Mouse (Mus musculus): ENCODE results near the gene Sept10. TPM values are rescaled to one million over a fixed set of nuclear protein-coding genes. Genes with fewer than 3 reads are reported as not detected.

Gene Sept10
- polyA plus RNA-seq, 2 experiments: 40.1 to 48.8 TPM

DNA sequence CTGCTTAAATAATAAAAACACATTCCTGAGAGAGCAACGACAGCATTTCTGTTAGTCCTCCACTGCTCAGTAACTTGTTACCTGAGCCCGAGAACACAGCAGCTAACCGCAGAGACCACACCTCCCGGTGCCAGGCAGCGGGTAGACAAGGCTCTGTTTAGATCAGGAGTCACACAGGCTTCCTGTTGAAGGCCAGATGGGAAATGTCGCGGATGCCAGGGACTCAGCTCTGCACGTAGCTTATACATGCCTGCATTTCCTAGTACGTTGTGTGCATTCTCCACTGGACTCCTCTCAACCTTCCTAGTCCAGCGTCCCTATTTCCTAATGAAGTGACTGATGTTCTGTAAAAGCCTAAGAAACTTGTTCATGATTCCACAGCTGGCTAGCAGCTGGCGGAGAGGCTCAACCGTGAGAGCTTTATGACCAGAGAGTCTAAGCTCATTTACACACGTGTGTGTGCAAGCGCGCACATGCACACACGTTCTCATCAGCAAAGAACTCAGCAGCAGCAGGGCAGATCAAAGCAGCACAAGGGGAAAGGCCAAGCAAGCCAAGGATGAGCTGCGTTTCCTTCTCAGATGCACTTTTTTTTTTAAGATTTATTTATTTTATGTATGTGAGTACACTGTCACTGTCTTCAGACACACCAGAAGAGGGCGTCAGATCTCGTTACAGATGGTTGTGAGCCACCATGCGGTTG lies 89.6 kb downstream of the Sept10 start:
- Histone ChIP-seq H3K4me2 (replicated peaks; ENCODE audit: low read depth, low read length, severe bottlenecking) (no peak overlapping the region), H3K36me3 (ENCODE audit: control insufficient read depth, insufficient read depth, low read length) (no peaks in the 10 kb centered on the region), H3K4me3 (replicated peaks; ENCODE audit: low read length) (no peak overlapping the region), H3K27ac (replicated peaks; ENCODE audit: low read depth, low read length) (peak overlapping the region; percentile 34), H3K27me3 (ENCODE audit: control insufficient read depth, insufficient read depth, low read length) (no peaks in the 10 kb centered on the region), H3K9me3 (ENCODE audit: control insufficient read depth, low read length) (no peaks in the 10 kb centered on the region), H3K9ac (ENCODE audit: low read depth, low read length, severe bottlenecking) (no peak overlapping the region), H3K4me1 (ENCODE audit: control insufficient read depth, insufficient read depth, low read length) (peaks cover 18% of the 10 kb centered on the region)
- whole genome bisulfite sequencing: 23% methylated on average over 20 of the region's 20 CpGs
- no peak for TF ChIP-seq POLR2A (IDR thresholded peaks at IDR 0.05; ENCODE audit: borderline replicate concordance, extremely low read depth, insufficient read depth, insufficient read length)
- ATAC-seq (ENCODE audit: low FRiP score, low read depth) (peak; percentile 58), DNase-seq (ENCODE audit: low spot score) (peak; percentile 48)

DNA sequence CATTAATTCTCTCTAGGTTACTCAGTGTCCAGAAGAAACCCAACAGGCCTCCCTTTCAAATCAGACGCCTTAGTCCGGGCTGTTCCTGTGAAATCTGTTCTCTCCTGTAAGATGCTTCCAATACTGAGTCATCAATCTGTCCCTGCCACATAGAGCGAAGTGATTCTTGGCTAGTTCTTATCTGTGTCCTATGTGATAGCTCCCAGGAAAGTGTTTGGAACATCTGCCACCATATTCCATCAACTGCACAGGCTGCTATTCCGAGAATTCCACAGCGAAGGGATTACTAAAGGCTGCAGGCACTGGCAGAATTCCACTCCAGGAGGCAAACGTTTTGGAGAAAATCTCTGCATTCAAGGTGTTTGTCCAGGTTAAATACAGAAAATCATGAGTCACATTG lies 94.0 kb downstream of the Sept10 start:
- H3K4me2 ChIP-seq (replicated peaks; ENCODE audit: low read depth, low read length, severe bottlenecking): no peak overlapping the region
- no peaks in the 10 kb centered on the region for H3K27me3 ChIP-seq (ENCODE audit: control insufficient read depth, insufficient read depth, low read length)
- no peak overlapping the region for H3K27ac ChIP-seq (replicated peaks; ENCODE audit: low read depth, low read length)
- no peak overlapping the region for H3K4me3 ChIP-seq (replicated peaks; ENCODE audit: low read length)
- peaks cover 10% of the 10 kb centered on the region for H3K4me1 ChIP-seq (ENCODE audit: control insufficient read depth, insufficient read depth, low read length)
- TF ChIP-seq POLR2A (IDR thresholded peaks at IDR 0.05; ENCODE audit: borderline replicate concordance, extremely low read depth, insufficient read depth, insufficient read length): no peak
- no peak overlapping the region for H3K9ac ChIP-seq (ENCODE audit: low read depth, low read length, severe bottlenecking)
- H3K36me3 ChIP-seq (ENCODE audit: control insufficient read depth, insufficient read depth, low read length): no peaks in the 10 kb centered on the region
- no peaks in the 10 kb centered on the region for H3K9me3 ChIP-seq (ENCODE audit: control insufficient read depth, low read length)
- 80% methylated on average over 6 of the region's 6 CpGs for WGBS
- ATAC-seq (ENCODE audit: low FRiP score, low read depth): no peak
- DNase-seq (ENCODE audit: low spot score): no peak

DNA sequence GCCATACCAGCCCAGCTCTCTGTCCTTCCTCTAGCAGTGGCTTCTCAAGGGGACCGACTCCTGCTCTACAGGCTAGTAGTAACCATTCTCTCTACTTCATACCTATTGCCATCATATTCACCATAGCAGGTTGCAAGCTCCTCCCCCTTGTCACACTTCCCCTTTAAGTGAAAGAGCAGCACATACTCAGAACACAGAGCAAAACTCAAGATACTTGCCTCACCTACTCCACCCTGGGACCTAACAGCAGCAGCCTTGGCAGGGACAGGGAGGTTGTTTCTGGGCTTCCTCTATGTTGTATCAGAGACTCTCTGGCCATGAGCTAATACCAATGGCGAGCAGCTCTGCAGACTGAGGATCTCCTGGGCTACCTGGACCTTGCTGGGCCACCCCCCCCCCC lies 96.2 kb downstream of the Sept10 start:
- Histone ChIP-seq H3K4me1 (ENCODE audit: control insufficient read depth, insufficient read depth, low read length) (no peaks in the 10 kb centered on the region), H3K4me2 (replicated peaks; ENCODE audit: low read depth, low read length, severe bottlenecking) (no peak overlapping the region), H3K27ac (replicated peaks; ENCODE audit: low read depth, low read length) (no peak overlapping the region), H3K36me3 (ENCODE audit: control insufficient read depth, insufficient read depth, low read length) (no peaks in the 10 kb centered on the region), H3K9me3 (ENCODE audit: control insufficient read depth, low read length) (no peaks in the 10 kb centered on the region), H3K27me3 (ENCODE audit: control insufficient read depth, insufficient read depth, low read length) (no peaks in the 10 kb centered on the region), H3K9ac (ENCODE audit: low read depth, low read length, severe bottlenecking) (no peak overlapping the region), H3K4me3 (replicated peaks; ENCODE audit: low read length) (no peak overlapping the region)
- no peak for ATAC-seq (ENCODE audit: low FRiP score, low read depth)
- no peak for DNase-seq (ENCODE audit: low spot score)
- no peak for TF ChIP-seq POLR2A (IDR thresholded peaks at IDR 0.05; ENCODE audit: borderline replicate concordance, extremely low read depth, insufficient read depth, insufficient read length)
- WGBS: 93% methylated on average over 2 of the region's 2 CpGs

DNA sequence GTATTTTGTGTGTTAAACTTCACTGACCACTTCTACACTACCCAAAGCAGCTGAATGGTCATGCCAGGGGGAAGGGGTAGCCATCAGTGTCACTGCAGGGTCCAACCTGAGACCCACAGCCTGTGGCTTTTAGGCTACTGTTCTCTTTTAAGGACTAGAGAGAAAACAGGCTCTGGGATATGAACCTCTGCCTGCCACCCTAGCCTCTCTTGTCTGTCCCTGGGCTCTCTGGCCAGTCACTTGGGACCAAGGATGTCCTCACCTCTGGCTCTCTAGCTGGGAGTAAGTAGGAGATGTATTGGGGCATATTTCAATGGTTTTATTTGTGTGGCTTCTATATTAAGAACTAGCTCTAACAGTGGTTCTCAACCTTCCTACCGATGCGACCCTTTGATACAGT lies 101.8 kb downstream of the Sept10 start:
- no peak overlapping the region for H3K4me3 ChIP-seq (replicated peaks; ENCODE audit: low read length)
- H3K36me3 ChIP-seq (ENCODE audit: control insufficient read depth, insufficient read depth, low read length): no peaks in the 10 kb centered on the region
- no peaks in the 10 kb centered on the region for H3K27me3 ChIP-seq (ENCODE audit: control insufficient read depth, insufficient read depth, low read length)
- DNase-seq (ENCODE audit: low spot score) (no peak), ATAC-seq (ENCODE audit: low FRiP score, low read depth) (no peak)
- no peak overlapping the region for H3K9ac ChIP-seq (ENCODE audit: low read depth, low read length, severe bottlenecking)
- no peak overlapping the region for H3K27ac ChIP-seq (replicated peaks; ENCODE audit: low read depth, low read length)
- WGBS: 84% methylated on average over 2 of the region's 2 CpGs
- H3K9me3 ChIP-seq (ENCODE audit: control insufficient read depth, low read length): no peaks in the 10 kb centered on the region
- TF ChIP-seq POLR2A (IDR thresholded peaks at IDR 0.05; ENCODE audit: borderline replicate concordance, extremely low read depth, insufficient read depth, insufficient read length): no peak
- H3K4me2 ChIP-seq (replicated peaks; ENCODE audit: low read depth, low read length, severe bottlenecking): no peak overlapping the region
- H3K4me1 ChIP-seq (ENCODE audit: control insufficient read depth, insufficient read depth, low read length): no peaks in the 10 kb centered on the region

DNA sequence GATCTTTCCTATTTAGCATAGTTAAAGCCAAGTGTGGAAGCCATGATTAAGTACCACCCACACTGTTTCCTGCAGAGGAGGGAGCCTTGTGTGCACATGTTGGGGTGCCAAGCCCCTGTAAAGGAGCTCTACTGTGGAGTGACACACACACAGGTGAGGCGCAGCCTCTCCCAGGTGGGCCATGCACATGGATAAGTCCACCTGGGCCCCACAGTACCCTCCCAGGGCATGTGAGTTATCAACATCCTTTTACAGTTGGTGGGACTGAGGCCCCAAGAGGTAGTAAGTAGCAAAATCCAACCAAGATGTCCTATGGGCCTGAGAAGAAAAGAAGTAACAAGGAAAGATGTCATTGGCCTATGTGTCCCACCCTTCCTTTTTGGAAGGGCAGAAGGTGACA lies 102.6 kb downstream of the Sept10 start:
- no peak for TF ChIP-seq POLR2A (IDR thresholded peaks at IDR 0.05; ENCODE audit: borderline replicate concordance, extremely low read depth, insufficient read depth, insufficient read length)
- DNase-seq (ENCODE audit: low spot score) (no peak), ATAC-seq (ENCODE audit: low FRiP score, low read depth) (no peak)
- H3K4me1 ChIP-seq (ENCODE audit: control insufficient read depth, insufficient read depth, low read length): no peaks in the 10 kb centered on the region
- H3K36me3 ChIP-seq (ENCODE audit: control insufficient read depth, insufficient read depth, low read length): no peaks in the 10 kb centered on the region
- H3K27ac ChIP-seq (replicated peaks; ENCODE audit: low read depth, low read length): no peak overlapping the region
- no peak overlapping the region for H3K4me3 ChIP-seq (replicated peaks; ENCODE audit: low read length)
- WGBS: 100% methylated on average over 1 of the region's 1 CpGs
- no peaks in the 10 kb centered on the region for H3K9me3 ChIP-seq (ENCODE audit: control insufficient read depth, low read length)
- no peaks in the 10 kb centered on the region for H3K27me3 ChIP-seq (ENCODE audit: control insufficient read depth, insufficient read depth, low read length)
- H3K9ac ChIP-seq (ENCODE audit: low read depth, low read length, severe bottlenecking): no peak overlapping the region
- H3K4me2 ChIP-seq (replicated peaks; ENCODE audit: low read depth, low read length, severe bottlenecking): no peak overlapping the region
